Mouse (Mus musculus) forebrain, embryonic 15.5 days (tissue): ENCODE results near the gene Cfap221. TPM values are rescaled to one million over a fixed set of nuclear protein-coding genes. Genes with fewer than 3 reads are reported as not detected.
A peak's percentile ranks its signal among the peaks of the same experiment; 100 is the strongest.

Experiments
- ATAC-seq: fragments of 200-750 bp; cut with Nextera tagmentation; replicated peaks from 2 replicates; pipeline ENCODE4 v1.8.0; 2017; ENCODE audit warnings: mild to moderate bottlenecking, moderate TSS enrichment, moderate library complexity
- H3K27ac ChIP-seq: fragments of 300-500 bp; sonication (generic); replicated peaks from 2 replicates; pipeline ENCODE4 v1.5.1; 2015; ENCODE audit warnings: mild to moderate bottlenecking, inconsistent platforms
- H3K27me3 ChIP-seq: fragments of 300-500 bp; sonication (generic); 2 replicates; pipeline ENCODE4 v1.6.1; 2015; ENCODE audit warnings: inconsistent platforms
- H3K36me3 ChIP-seq: fragments of 300-500 bp; sonication (generic); 2 replicates; pipeline ENCODE4 v1.6.1; 2015; ENCODE audit warnings: mild to moderate bottlenecking, inconsistent platforms
- H3K4me1 ChIP-seq: fragments of 300-500 bp; sonication (generic); 2 replicates; pipeline ENCODE4 v1.6.1; 2015; ENCODE audit warnings: inconsistent platforms
- H3K4me2 ChIP-seq: fragments of 300-500 bp; sonication (generic); replicated peaks from 2 replicates; pipeline ENCODE4 v1.6.1; 2015; ENCODE audit warnings: mild to moderate bottlenecking, inconsistent platforms
- H3K4me3 ChIP-seq: fragments of 300-500 bp; sonication (generic); 2 replicates; pipeline ENCODE4 v1.5.1; 2015; ENCODE audit warnings: mild to moderate bottlenecking, inconsistent platforms
- H3K9ac ChIP-seq: fragments of 300-500 bp; sonication (generic); replicated peaks from 2 replicates; pipeline ENCODE4 v1.6.1; 2015; ENCODE audit warnings: mild to moderate bottlenecking, inconsistent platforms
- H3K9me3 ChIP-seq: fragments of 300-500 bp; sonication (generic); 2 replicates; pipeline ENCODE4 v1.6.1; 2016; ENCODE audit warnings: inconsistent platforms
- WGBS: fragments of 180-500 bp; shearing (Covaris S2); methylation state at CpG from one replicate; pipeline ENCODE4 v1.1.7; 2015; ENCODE audit warnings: mixed read lengths; 5-methylcytosine and 5-hydroxymethylcytosine counted together
- polyA plus RNA-seq: library from polyadenylated mRNA; unstranded; fragments of >200 nt; fragmentation: Nextera tagmentation; extraction: Ambion mirVana; gene quantifications from 2 replicates; pipeline ENCODE4 v1.2.1, GENCODE M21; 2015

Gene Cfap221
- polyA plus RNA-seq, 1 experiment from 2014 or later, result 0.55 TPM

- 67% methylated on average over 1 of the region's 1 CpGs for WGBS
- ATAC-seq, result no peak
Measured at GRCm38 (mm10) chr1:119929715-119930114, 67.3 kb downstream of the Cfap221 start.

GRCm38 (mm10) chr1:119919299-119919698, 77.7 kb downstream of the Cfap221 start:
- Histone ChIP-seq H3K27ac (no peak overlapping the region), H3K4me2 (no peak overlapping the region), H3K4me3 (no peak overlapping the region), H3K27me3 (no peaks in the 10 kb centered on the region), H3K4me1 (no peaks in the 10 kb centered on the region), H3K9me3 (no peaks in the 10 kb centered on the region), H3K9ac (no peak overlapping the region), H3K36me3 (no peaks in the 10 kb centered on the region)
- ATAC-seq, result no peak
- 53% methylated on average over 4 of the region's 4 CpGs for WGBS

More at GRCm38 (mm10) chr1:119929715-119930114, 67.3 kb downstream of the Cfap221 start:
- Histone ChIP-seq H3K9me3 (no peaks in the 10 kb centered on the region), H3K4me2 (no peak overlapping the region), H3K27me3 (no peaks in the 10 kb centered on the region), H3K27ac (no peak overlapping the region), H3K4me1 (no peaks in the 10 kb centered on the region), H3K36me3 (no peaks in the 10 kb centered on the region), H3K9ac (no peak overlapping the region), H3K4me3 (no peak overlapping the region)

- WGBS, result 87% methylated on average over 5 of the region's 5 CpGs
Measured at GRCm38 (mm10) chr1:119916823-119917371, 80.1 kb downstream of the Cfap221 start.

GRCm38 (mm10) chr1:119912953-119913814, 83.8 kb downstream of the Cfap221 start, which contains the start of gene Tmem177:
TSS of gene Tmem177 (minus strand) at chr1:119913208.
- H3K27me3 ChIP-seq, result no peaks in the 10 kb centered on the region
- H3K36me3 ChIP-seq, result peaks cover 2% of the 10 kb centered on the region; the same call in 1 of the 2 replicates
- peak; percentile 95 for ATAC-seq
- H3K4me2 ChIP-seq, result peak within 1 kb of the TSS; percentile 63
- H3K27ac ChIP-seq, result peak within 1 kb of the TSS; percentile 65
- WGBS, result 11% methylated on average over 42 of the region's 42 CpGs
- H3K4me3 ChIP-seq, result peak within 1 kb of the TSS; percentile 65
- no peaks in the 10 kb centered on the region for H3K9me3 ChIP-seq
- peaks cover 23% of the 10 kb centered on the region for H3K4me1 ChIP-seq
- peak within 1 kb of the TSS; percentile 61 for H3K9ac ChIP-seq

More at GRCm38 (mm10) chr1:119916823-119917371, 80.1 kb downstream of the Cfap221 start:
- Histone ChIP-seq H3K27ac (no peak overlapping the region), H3K9ac (no peak overlapping the region), H3K4me3 (no peak overlapping the region), H3K27me3 (no peaks in the 10 kb centered on the region), H3K9me3 (no peaks in the 10 kb centered on the region), H3K4me2 (no peak overlapping the region), H3K36me3 (no peaks in the 10 kb centered on the region), H3K4me1 (peaks cover 10% of the 10 kb centered on the region)
- ATAC-seq, result no peak

- H3K9ac ChIP-seq, result no peak overlapping the region
- H3K4me1 ChIP-seq, result peaks cover 34% of the 10 kb centered on the region
- 42% methylated on average over 2 of the region's 2 CpGs for WGBS
- no peak for ATAC-seq
- H3K27ac ChIP-seq, result peak overlapping the region; percentile 58
- H3K36me3 ChIP-seq, result peaks cover 2% of the 10 kb centered on the region; the same call in 1 of the 2 replicates
- no peak overlapping the region for H3K4me3 ChIP-seq
- no peak overlapping the region for H3K4me2 ChIP-seq
- H3K9me3 ChIP-seq, result no peaks in the 10 kb centered on the region
- H3K27me3 ChIP-seq, result no peaks in the 10 kb centered on the region
Measured at GRCm38 (mm10) chr1:119907206-119907748, 89.8 kb downstream of the Cfap221 start.

- Histone ChIP-seq H3K4me3 (no peak overlapping the region), H3K27me3 (no peaks in the 10 kb centered on the region), H3K4me1 (peaks cover 56% of the 10 kb centered on the region), H3K27ac (peak overlapping the region; percentile 87), H3K4me2 (no peak overlapping the region), H3K9ac (no peak overlapping the region), H3K9me3 (no peaks in the 10 kb centered on the region), H3K36me3 (no peaks in the 10 kb centered on the region)
- 64% methylated on average over 6 of the region's 6 CpGs for WGBS
- no peak for ATAC-seq
Measured at GRCm38 (mm10) chr1:119903231-119903620, 93.8 kb downstream of the Cfap221 start.

- Histone ChIP-seq H3K4me3 (no peak overlapping the region), H3K27ac (peak overlapping the region; percentile 87), H3K4me1 (peaks cover 56% of the 10 kb centered on the region), H3K36me3 (no peaks in the 10 kb centered on the region), H3K9me3 (no peaks in the 10 kb centered on the region), H3K9ac (no peak overlapping the region), H3K4me2 (no peak overlapping the region), H3K27me3 (no peaks in the 10 kb centered on the region)
- WGBS, result 46% methylated on average over 8 of the region's 8 CpGs
- peak; percentile 72 for ATAC-seq
Measured at GRCm38 (mm10) chr1:119902551-119903230, 94.3 kb downstream of the Cfap221 start.

GRCm38 (mm10) chr1:119899195-119900123, 97.6 kb downstream of the Cfap221 start:
- WGBS, result 53% methylated on average over 11 of the region's 11 CpGs
- no peaks in the 10 kb centered on the region for H3K9me3 ChIP-seq

GRCm38 (mm10) chr1:119894936-119895335, 102.1 kb downstream of the Cfap221 start:
- no peak overlapping the region for H3K27ac ChIP-seq
- ATAC-seq, result peak; percentile 24; the same call in 1 of the 2 replicates
- 46% methylated on average over 6 of the region's 6 CpGs for WGBS

More at GRCm38 (mm10) chr1:119899195-119900123, 97.6 kb downstream of the Cfap221 start:
- no peak overlapping the region for H3K4me2 ChIP-seq
- peaks cover 73% of the 10 kb centered on the region for H3K4me1 ChIP-seq
- H3K27ac ChIP-seq, result peak overlapping the region; percentile 93
- ATAC-seq, result peak; percentile 94
- H3K4me3 ChIP-seq, result no peak overlapping the region
- no peak overlapping the region for H3K9ac ChIP-seq
- H3K27me3 ChIP-seq, result no peaks in the 10 kb centered on the region
- no peaks in the 10 kb centered on the region for H3K36me3 ChIP-seq

GRCm38 (mm10) chr1:119893600-119893999, 103.4 kb downstream of the Cfap221 start:
- H3K9me3 ChIP-seq, result no peaks in the 10 kb centered on the region
- 82% methylated on average over 3 of the region's 3 CpGs for WGBS
- H3K4me1 ChIP-seq, result peaks cover 22% of the 10 kb centered on the region
- H3K9ac ChIP-seq, result no peak overlapping the region
- H3K4me2 ChIP-seq, result no peak overlapping the region
- no peak for ATAC-seq
- no peak overlapping the region for H3K27ac ChIP-seq
- H3K27me3 ChIP-seq, result no peaks in the 10 kb centered on the region
- H3K4me3 ChIP-seq, result no peak overlapping the region
- no peaks in the 10 kb centered on the region for H3K36me3 ChIP-seq

More at GRCm38 (mm10) chr1:119894936-119895335, 102.1 kb downstream of the Cfap221 start:
- H3K9me3 ChIP-seq, result no peaks in the 10 kb centered on the region
- H3K4me3 ChIP-seq, result no peak overlapping the region
- no peaks in the 10 kb centered on the region for H3K36me3 ChIP-seq
- no peaks in the 10 kb centered on the region for H3K27me3 ChIP-seq
- H3K9ac ChIP-seq, result no peak overlapping the region
- no peak overlapping the region for H3K4me2 ChIP-seq
- peaks cover 36% of the 10 kb centered on the region for H3K4me1 ChIP-seq

- 74% methylated on average over 6 of the region's 6 CpGs for WGBS
- H3K4me1 ChIP-seq, result peaks cover 20% of the 10 kb centered on the region
- no peaks in the 10 kb centered on the region for H3K9me3 ChIP-seq
- no peak overlapping the region for H3K4me3 ChIP-seq
- H3K27ac ChIP-seq, result no peak overlapping the region
- H3K4me2 ChIP-seq, result no peak overlapping the region
- no peaks in the 10 kb centered on the region for H3K36me3 ChIP-seq
- H3K9ac ChIP-seq, result no peak overlapping the region
- H3K27me3 ChIP-seq, result no peaks in the 10 kb centered on the region
- no peak for ATAC-seq
Measured at GRCm38 (mm10) chr1:119892933-119893332, 104.1 kb downstream of the Cfap221 start.
